Mouse (Mus musculus) cerebellum, adult 18-20 months (tissue): Measurements from ENCODE around the gene Rnf2.

ENCODE experiments used
- DNase-seq, 2 experiments: peaks; one replicate each; pipeline ENCODE4 v3.0.0; 2021

Rnf2 gene

DNA sequence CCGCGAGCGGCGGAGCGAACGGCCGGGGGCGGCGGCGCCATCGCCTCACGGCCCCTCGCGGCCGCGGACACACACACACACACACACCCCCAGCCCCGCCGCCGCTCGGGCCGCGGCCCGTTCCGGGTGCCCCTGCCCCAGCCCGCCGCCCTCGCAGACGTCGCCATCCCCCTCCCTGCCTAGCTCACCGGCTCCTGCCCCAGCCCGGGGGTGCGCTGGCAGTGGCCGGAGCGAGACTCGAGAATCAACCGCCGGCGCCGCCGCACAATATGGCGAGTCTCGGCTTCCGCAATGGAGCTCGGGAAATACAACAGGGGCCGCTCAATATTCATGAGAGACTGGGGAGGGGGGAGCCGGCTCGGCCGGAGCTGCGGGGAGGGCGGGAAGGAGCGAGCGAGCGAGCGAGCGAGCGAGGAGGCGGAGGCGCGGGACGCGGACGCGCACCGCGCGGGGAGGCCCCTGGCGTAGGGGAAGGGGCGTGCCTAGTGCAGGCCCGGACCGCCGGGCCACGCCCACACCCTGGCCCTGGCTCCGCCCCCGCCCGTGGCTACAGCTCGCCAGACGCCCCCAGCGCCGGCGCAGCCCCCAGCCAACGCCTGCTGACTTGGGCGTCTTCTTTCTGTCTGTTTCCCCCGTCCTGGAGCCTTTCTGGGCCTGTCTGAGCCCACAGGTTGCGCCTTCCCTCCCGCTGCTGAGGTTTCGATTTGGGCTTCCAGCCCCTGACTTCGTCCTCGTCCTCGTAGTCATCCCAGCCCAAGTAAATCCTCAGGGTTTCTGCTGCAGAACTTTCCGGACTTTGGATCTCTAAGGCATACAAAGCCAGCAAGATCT is at the start of gene Rnf2:
Rnf2 (minus strand) TSS at position 425 of the 831 bp plus-strand sequence.
- DNase-seq, result peak; percentile 89 to 91

DNA sequence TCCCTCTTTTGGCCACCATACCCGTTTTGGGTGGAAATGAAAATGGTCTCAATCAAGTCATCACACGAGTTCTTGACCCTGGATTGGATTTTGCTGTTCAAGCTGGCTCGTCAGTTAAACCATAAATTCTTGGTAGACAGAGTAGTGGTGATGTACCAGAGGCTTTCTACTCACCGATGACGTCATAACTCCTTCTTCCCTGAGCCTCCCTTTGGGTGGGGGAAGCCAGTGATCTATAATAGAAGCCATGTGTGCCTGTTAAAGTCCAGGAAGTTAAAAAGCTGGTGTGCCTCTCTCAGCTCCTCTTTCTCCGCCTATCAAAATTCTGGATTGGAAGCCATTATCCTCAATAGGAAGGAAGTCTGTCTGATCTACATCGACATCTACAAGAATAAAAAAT is 49.0 kb upstream of the Rnf2 start:
- DNase-seq, result no peak

DNA sequence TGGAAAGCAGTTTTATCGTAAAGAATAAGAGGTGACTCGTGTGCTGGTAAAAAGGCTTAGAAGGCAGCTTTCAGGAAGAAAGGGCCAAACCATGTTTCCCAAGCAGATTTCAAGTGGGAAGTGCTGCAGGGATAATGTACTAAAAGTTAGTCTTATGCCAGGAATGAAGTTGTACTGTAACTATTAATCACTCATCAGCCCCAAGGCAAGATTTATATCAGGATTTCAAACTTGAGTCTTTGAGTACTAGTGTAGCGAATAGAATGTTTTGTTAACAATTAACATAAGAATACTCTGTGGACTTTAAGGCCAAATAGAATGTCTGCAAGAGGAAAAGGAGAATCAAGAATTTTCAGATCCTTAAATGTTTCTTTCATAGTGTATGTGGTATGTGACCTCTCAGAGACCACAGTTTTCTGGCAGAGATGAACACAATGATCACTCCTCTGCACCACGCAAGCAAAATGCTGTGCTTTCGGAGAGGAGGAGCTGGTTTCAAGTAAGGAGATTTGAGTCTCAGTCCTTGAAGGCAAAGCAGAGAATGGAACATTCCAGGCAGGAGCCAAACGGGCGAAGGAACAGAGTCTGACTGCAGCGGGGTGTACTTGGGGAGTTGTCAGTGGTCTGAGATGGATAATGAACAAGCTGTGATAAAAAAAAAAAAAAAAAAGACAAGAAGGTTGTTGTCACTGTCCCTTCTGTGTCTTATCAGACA is 48.3 kb upstream of the Rnf2 start:
- DNase-seq, result no peak

DNA sequence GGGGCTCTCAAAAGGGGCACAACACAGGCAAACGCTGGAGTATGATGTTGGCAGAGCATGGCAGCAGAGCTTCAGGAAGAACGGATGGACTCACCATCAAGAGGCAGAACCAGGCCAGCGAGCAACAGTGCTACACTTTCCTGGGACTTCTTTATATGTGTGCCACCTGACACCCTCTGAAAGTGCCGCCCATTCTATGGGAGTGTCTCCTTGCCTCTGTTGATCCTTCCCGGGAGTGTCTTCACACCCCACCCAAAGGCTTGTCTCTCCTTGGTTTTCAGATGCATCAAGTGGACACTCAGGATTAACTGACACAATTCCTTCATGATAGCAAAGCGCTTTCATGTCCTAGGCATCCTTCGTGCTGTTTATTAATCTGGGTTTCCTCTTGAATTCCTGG is 44.8 kb upstream of the Rnf2 start:
- DNase-seq, result no peak

DNA sequence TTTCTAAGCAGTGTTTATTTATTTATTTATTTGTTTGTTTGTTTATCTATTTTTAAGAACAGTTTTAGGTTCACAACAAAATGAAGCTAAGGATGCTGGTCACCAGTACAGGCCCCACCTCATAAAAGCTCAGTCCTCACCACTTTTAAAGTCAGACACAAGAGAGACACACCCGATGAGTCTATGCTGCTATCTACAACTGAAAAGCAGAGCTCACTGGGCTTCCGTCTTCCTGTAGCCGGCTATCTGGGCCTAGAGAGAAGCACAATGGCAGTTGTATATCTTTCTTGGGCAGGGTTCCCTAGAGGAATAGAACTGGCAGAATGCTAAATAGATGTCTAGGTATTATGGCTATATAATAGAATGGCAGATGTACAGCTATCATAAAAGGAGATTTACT is 43.8 kb upstream of the Rnf2 start:
- DNase-seq, result no peak

DNA sequence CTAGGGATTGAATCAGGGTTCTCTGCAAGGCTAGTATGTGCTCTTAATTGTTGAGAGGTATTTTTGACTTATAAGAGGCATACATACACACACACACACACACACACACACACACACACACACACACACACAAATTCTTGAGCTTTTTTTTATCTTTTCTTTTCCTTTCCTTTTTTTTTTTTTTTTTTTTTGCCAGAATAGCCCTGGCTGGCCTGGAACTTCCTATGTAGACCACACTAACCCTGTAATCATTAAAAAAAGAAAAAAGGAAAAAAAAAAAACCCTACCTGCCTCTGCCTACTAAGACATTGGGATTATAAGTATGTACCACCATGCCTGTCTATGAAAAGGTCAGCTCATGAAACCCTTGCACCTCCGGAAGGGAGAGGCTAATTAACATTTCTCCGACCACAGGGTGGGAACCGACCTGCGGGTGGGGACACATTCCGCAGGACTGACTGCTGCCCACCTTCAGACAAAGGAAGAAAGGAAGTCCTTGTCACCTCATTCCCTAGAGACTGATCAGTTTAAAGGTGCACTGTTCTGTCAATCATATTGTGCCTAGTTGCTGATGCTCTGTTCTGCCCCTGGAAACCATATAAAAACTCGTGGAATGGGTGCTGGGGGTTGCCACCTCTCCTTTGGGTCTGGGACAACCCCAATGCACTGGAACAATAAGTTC is 43.2 kb upstream of the Rnf2 start:
- DNase-seq, result no peak

DNA sequence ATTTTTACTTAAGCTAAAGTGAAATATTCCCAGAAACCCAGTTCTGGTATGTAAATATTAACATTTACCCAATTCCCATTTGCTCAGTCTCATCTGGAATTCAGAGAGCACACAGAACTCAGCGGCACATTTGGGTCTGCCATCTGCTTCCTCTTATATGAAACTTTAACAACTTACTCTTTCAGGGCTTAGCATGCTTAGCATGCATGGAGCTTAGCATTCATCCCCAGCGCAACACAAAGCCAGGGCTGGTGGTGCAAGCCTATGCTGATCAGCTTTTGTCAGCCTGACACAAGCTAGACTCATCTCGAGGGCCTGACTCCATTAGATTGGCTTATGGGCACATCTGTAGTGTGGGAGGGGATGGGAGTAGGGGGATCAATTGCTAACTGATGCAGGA is 25.9 kb upstream of the Rnf2 start:
- no peak for DNase-seq

DNA sequence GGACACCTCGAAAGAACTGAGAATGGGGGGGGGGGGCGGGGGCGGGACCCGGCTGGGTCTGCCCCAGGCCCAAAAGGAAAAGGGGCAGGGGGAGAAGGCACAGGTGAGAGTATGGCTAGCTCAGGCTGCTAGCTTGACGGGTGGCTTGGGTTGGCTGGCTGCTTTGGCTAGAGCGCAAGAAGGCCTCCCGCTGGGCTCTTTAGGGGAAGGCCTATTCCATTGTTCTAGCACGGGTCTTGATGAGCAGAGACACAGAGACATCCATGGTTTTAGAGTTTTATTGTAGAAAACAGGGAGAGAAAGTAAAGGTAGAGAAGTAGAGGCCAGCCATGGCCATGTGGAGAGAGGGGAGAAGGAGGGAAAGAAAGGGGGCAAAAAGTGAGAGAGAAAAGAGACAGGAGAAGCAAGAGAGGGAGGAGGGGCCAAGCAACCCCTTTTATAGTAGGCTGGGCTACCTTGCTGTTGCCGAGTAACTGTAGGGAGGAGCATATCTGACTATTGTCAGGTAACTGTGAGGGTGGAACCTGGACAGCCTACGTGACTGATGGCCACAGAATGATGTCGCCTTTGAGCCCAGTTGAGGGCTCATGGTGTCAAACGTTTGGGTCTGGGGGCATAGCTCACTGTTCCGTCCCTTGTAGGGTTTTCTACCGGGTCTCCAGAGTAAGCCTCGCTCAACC is 17.0 kb upstream of the Rnf2 start:
- no peak for DNase-seq

DNA sequence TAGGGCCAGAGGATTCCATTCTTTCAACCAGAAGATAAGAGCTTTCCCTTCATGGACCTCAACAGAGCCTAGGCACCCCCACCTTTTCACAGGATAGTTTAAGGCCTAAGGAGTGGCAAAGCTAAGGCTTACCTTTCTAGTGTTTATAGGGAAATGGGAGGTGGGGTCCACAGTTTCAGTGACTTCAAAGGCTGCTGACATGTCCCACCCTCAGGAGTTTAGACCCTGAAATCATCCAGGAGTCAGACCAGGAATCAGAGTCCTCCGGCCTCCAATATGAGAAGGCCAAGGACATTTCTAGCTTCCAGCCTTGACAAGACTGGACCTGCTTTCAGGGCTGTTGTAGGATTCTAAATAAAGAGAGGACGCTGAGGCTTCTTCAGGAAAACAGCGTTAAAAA is 16.1 kb upstream of the Rnf2 start:
- no peak for DNase-seq

DNA sequence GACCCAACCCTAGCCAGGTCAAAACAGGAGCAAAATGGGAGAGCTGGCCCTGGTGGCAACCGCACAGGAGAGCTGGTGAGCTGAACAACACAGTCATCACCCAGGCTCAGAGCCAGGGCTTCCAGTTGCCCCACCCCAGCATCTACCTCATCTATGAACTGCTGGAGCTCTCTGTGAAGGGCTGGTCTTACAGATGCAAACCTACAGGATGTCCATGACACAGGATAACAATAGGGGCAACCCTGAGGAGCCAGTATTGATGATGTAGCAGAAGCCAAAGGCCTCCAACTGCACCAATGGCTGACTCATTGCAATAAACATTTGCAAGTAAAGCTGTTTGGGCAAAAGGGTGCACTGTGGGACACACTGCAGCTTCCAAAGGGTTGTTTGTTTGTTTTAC is 15.0 kb upstream of the Rnf2 start:
- no peak for DNase-seq

DNA sequence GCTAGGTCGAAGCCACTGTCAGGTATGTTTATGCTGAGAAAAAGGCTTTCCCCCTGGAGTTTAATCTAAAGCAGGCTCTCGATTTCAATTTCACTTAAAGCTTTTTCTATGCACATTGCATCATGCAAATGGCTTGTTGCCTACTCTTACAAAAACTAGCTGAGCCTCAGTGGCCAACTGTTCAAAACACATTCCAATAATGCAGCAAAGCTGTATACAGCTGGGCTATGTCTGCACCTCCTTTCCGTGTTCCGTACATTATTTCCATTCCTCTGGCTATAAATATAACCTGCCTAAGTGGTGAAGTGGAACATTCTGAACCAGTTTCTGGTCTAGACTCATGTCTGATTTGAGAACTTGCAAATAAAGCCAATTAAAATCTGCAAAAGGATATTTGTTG is 13.4 kb upstream of the Rnf2 start:
- DNase-seq, result no peak

DNA sequence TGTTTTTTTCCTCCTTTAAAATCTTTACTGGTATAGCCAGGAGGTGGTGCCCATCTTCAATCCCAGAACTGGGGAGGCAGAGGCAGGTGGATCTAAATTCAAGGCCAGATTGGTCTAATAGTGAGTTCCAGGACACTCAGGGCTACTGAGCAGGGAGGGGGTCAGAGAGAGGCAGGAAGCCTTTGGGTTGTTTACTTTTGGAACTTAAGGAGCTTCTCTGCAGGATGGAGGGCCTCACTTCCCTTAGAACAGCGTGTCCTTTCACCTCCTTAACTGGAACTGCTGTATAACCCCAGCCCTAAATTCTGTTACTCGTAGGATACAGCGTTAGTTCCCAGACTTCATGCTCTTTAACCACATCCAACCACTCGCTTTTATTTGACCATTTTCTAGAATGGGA is 10.1 kb upstream of the Rnf2 start:
- DNase-seq, result no peak

DNA sequence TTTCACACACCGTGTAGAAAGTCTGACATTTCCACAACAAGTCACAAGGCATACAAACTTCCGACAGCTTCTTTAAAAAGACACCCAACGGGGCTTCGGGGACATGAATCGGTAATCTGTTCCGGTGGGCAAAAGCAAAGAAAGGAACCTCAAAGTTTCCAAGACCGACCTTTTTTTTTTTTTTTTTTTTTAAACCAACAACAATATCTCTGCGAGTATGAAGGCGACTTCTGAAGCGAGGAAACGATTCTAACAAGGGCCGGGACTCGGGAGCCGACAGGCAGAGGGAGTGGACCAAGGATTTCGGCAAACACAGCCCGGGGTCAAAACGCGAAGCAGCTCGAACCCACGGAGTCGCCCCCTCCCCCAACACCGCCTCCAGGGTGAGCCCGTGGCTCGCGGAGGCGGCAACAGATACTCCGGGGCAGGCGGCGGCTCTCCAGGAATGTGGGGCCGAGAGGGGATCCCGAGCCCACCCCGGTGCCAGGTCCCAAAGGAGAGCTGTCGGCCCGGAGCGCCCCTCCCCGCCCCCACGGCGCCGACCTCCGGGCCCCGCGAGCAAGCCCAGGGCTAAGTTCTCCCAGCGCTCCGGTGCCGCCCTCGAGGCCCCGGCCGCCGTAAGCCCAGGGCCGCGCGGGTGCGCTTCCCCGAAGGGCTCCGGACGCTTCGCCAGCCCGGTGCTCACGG is 797 bp downstream of the Rnf2 start:
- DNase-seq, result peak; percentile 46 to 63

DNA sequence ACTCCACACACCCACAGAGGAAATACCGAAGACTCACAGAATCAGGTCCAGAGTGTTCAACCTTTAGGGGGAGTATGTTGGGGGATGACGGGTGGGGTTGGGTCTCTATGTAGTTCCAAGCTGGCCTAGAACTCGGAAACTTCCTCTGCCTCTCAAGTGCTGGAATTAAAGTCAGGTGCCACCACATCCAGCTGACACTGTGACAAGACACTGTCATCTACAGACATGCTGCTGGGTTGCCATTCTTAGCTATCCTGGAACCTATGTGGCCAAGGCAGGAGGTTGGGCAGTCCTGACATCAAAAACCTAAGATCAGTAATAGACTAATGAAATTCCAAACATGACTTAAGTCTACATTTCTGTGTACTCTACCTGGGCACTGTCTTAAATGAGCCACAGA is 2.4 kb downstream of the Rnf2 start:
- DNase-seq, result no peak

DNA sequence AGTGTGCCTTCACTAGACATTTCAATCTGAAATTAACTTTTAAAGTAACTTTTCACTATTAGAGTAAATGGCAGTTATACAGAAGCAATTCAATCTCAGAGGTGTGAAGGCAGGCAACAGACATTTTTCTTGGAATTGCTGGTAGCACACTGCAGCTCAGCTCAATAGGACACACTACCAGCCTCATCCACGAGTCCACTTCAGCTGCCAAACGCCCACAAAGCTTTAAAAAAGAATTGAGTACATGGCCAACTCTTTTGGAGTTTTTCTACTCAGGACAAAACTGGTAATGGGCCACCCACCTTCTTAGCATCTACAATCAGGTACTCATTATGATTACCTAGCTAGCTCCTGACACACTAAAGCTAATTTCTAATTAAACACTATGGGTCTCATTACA is 2.8 kb downstream of the Rnf2 start:
- DNase-seq, result no peak

DNA sequence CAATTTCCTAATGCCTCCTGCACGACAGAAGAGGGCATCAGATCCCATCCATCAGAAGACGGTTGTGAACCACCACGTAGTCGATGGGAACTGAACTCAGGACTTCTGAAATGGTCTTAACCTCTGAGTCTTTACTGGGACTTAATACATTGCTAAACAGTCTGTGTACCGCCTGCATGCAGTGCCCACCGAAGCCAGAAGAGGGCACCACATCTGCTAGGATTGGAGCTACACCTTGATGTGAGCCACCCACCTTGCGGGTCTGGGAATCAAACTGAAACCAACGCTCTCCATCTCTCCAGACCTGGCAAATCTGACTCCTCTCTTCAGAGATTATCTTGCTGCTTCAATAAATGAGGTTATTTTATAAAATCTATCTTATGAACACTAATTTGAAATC is 3.7 kb downstream of the Rnf2 start:
- peak; percentile 23 to 35 for DNase-seq

DNA sequence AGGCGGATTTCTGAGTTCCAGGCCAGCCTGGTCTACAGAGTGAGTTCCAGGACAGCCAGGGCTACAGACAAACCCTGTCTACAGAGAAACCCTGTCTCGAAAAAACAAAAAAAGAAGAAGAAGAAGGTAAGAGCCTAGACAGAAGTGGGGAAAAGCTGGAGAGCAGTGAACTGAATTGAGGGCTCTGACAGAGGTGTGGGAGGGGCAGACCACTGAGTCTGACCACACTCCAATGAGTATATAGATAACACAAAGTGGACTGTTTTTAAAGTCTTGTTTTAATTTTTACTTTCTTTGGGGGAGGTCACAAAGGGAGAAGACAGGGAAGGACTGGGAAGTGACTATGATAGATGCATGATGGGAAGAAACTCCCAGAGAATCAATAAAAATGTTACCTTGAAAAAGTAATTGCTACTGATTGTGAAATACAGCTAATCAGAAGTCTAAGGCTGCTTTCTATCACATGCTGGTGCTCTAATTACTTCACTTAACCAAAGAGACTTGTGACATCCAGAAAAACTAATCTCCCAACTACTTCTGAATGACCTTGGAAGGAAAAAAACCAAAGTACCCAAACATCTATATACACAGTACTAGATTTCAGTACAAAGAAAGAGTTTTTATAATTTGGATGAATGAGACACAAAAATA is 5.0 kb downstream of the Rnf2 start:
- no peak for DNase-seq

DNA sequence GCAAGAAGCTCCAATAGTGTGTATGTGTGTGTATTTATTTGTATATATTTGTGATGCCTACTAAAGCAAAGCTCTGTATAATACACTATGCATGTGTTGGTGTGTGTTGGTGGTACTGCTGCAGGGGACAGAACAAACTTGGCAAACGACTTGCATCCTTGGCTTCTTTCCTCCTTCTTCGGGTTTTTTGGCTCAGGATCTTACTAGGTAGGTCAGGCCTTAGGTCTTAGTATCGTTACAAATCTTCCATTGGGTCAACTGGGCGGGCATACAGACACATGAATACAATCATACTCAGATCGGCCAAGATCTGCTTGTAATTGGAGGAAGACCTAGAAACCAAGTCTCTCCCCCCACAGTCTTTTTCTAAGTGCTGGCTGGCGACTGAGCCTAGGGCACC is 6.0 kb downstream of the Rnf2 start:
- DNase-seq, result peak; percentile 8 to 23

DNA sequence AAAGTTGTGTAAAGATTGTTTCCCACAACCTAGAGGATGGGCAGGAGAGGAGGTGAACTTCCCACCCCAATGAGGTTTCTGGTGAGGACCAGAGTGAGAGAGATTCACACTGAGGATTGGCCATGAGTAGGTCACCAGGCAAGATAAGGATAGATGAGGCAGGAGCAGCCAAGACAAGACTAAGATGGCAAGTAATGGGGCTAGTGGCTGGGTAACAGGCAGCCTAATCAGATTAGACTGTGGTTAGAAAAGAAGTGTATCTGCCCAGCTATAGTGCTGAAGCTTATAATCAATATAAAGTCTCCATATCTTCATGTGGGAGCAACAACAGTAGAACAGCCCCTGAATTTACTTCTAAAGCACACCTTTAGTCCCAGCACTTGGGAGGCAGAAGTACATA is 6.9 kb downstream of the Rnf2 start:
- DNase-seq, result no peak

DNA sequence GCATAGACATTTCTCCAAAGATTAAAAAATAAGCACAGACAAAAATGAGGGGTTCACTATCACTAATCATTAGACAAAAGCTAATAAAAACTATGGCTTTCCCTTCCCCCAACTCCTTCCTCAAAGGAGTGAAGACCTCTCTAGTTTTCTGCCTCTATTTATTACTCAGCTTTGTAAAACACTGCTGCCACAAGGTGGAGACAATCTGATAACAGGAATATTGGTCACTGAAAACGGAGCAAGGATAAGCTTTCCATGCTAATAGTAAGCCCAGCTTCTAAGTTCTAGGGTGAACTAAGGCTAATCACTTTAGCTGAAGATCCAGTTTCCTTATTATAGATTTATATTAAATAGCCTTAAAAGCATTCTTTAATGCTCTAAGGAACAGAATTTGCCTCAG is 8.3 kb downstream of the Rnf2 start:
- DNase-seq, result no peak

DNA sequence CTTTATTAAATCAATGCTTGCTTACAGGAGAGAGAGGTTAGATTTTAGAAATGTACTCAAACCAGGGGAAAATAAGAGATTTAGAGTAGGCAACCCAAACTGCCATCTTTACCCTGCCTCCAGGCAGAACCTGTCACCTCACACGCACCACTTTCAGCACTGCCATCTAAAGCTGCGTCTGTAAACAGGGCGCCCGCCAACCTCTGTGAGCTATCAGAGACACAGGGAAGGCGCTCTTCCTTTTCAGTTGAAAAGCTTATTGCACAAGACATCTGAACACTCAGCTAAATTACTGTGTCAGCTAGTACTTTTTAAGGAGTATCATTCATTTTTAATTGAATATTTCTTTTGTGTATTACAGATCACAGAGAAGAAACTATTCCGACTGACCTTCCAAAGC is 10.9 kb downstream of the Rnf2 start:
- DNase-seq, result no peak

DNA sequence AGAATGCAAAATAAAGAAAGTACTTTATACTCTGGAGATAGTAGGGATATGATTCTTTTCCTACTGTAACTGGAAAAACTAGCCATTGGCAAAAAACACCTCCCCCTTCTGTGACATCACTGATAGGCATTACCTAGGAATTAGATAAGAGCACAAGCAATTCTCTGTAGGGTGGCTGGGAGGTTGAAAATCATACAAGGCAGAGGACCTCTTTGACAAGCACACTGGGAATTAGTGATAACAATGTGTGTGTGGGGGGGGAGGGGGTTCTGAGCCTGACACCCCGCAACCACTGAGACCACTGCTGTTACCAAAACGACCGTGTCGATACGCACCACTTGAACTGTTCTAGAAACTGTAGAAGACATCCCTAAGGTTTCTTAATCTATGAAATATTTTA is 16.0 kb downstream of the Rnf2 start:
- DNase-seq, result no peak
